Mouse (Mus musculus): ENCODE data around the gene Gadd45gip1.

GRCm38 (mm10) chr8:84781686-84782505 lies 49.4 kb upstream of the Gadd45gip1 start:
- no peak for TF ChIP-seq POLR2A (IDR thresholded peaks at IDR 0.05; ENCODE audit: borderline replicate concordance, extremely low read depth, low read depth, low read length)
- TF ChIP-seq CTCF (IDR thresholded peaks at IDR 0.05; ENCODE audit: insufficient read depth, low read length), result no peak

All from lung, adult 2 months (tissue).